Mouse (Mus musculus) cerebellum, postnatal 25 days (tissue): ENCODE results near the gene Bloc1s1.
A peak's percentile ranks its signal among the peaks of the same experiment; 100 is the strongest.

Source experiments
- DNase-seq, 2 experiments: peaks; one replicate each; pipeline ENCODE4 v3.0.0; 2021; ENCODE audit warnings: mixed read lengths in 2 of 2

Gene Bloc1s1

DNA sequence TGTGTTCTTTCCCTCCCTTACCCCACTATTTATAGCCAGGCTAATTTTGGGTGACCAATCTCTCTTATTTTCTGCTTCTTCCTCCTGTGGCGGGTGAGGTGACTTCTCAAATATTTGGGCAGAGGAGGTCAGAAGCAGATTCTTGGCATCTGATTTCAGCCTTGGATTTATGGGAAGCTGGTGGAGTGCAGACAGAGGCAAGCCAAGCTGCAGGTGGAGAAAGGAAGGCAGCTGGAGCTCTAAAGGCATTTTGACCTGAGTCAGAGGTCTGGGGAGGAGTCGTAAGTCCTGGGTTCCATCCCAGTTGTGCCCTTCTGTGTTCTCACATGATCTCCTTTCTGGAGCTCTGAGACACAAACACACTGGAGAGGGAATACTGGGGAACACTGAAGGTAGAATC lies 7.6 kb upstream of the Bloc1s1 start:
- DNase-seq, result peak in 1 of 2 experiments; percentile 4

DNA sequence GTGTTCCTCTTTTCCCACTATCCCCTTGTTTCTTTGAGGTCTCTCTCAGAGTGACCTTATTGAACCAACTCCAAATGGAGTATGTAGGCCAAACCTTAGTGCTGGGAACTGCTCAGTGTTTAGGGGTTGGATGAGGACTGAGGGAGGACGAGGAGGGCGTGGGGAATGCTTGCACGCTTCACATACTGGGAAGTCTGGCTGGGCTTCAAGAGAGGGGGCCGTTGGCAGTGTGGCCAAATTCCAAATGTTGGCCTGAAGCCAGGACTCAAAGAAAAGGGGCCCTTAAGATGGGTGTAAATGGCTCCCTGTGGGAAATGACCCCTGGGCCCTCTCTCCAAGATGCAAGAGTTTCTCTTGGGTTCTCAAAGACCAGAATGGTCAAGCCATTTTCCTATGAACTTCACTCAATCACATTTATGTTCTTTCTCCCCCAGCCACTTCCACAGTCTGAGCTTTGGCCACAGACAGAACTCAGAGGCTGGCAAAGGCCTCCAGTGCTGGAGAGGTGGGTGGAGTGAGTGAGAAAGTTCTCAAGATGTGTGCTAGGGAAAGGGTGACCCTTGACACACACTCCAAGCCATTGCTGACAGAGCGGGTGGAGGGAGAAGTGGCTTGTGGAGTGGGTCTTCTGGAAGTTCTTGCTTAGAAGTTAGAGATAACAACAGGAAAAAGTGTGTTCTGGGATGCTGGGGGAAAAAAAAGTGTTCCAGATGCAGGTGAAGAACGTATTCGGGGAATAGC lies 6.0 kb upstream of the Bloc1s1 start:
- peak; percentile 2 to 20 for DNase-seq

DNA sequence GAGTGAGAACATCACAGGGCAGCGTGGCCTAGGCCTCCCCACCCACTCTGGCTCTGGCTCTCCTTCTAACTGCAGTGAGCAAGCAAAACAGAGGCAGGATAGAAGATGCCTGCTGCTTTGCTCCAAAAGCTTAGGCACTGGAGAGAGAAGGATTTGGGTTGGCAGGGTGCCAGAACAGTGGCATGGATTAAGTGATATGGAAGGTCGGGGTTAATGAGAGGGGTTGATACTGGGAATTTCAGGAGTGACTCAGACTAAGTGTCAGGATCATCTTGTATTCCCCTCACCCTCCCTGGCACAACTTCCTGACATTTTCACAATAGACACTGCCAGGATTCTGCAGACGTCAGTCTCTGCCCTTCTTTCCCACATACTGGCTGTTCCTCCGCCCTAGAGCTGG lies 4.5 kb upstream of the Bloc1s1 start:
- peak in 1 of 2 experiments; percentile 61 for DNase-seq

DNA sequence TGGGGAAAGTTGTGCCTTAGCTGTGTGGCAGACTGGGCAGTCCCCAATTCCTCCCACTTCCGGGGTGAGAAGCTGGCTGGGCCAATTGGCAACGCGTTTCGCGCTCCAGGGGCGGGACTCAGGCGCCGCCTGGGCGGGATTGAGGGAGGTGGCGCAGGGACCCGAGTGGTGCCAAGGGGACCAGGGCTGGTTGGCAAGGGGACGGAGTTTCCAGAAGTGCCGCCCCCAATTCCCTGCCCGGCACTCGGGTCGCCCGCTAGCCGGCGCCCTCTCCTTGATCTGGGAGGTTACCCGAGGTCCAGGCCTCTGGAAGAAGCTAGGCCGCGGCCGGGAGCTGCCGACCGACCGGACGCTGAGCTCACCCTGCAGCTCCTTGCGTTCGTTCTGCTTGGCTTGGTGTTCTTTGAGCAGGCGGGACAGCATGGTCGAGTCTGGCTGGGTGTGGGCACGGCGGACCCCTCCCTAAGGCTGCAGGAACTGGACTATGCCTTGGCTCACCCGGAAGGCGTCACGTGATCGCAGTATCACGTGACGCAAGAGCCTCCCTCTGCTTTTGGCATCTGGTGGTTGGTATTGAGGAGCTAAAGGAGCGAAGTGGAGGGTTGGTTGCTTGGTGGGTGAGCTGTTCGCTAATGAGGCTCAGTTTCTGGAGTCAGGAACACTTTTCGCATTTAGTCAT lies 683 bp downstream of the Bloc1s1 start:
- peak; percentile 94 to 96 for DNase-seq

DNA sequence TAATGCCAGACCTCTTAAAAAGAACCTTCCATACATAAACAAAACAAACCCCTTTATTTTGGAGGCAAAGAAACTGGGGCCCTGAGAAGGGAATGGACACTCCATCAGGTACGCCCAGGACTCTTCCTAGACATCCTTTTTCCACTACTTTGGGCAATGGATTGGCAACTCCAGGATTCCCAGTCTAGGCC lies 1.1 kb downstream of the Bloc1s1 start, which contains the start of gene Rdh5:
Gene Rdh5 (minus strand): TSS at position 67 of the 191 bp plus-strand sequence.
- DNase-seq, result no peak

DNA sequence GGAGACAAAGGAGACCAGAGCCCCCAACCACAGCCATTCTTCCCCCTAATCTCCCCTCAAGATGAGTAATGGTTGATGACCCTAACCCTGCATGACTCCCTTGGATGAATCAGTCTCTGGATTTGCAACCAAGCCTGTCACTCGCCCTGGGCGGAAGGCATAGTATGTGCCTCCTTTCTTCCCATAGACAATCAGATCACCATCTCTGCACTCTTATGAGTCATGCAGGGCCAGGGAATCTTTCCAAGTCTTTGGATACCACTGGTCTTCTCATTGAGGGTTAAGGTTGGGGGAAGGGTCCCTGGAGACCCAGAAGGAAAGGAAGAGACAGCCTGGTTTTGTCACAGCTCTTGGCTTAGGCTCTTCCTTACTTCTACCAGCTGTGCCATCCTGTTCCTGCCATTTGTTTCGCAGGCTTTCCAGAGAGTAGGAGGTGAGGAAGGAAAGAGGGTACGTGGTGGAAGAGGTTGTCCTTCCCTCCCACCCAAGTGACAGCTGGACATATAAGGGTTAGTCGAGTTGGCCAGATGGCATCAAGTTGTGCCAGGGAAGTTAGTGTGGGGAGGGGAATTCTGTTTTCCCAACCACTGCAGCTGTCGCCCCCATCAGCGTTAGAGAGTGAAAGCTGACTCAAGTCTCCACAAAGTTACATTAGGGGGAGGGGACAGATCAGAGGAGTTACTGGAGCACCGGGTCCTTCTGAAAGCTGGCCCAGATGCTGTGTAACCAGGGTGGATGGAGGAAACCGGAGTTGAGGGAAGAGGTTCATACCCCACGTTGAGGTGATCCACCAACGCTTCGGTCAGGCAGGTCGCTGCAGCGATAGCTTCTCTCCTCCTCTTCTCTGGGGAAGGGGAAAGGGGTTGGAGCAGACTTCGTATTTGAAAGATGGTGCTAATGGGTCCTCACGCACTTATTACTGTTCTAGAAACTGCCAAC lies 1.7 kb downstream of the Bloc1s1 start:
- DNase-seq, result no peak

DNA sequence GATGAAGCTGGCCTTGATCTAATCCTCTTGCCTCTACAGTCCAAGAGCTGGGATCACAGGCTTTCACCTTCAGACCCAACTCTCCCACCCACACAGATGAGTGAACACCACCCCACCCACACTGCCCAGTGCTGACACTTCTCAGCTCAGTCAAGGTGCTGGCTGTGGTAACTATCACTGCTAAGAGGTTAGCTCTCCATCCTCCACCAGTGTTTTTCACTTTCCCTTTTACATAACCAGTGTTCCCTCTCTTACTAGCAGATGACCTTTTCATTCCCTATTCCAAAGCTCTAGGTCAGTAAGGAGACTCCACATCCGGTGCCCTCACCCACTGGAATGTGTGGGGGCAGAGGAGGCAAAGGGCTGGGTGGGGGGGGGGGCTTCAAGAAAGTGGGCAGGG lies 2.6 kb downstream of the Bloc1s1 start:
- no peak for DNase-seq

DNA sequence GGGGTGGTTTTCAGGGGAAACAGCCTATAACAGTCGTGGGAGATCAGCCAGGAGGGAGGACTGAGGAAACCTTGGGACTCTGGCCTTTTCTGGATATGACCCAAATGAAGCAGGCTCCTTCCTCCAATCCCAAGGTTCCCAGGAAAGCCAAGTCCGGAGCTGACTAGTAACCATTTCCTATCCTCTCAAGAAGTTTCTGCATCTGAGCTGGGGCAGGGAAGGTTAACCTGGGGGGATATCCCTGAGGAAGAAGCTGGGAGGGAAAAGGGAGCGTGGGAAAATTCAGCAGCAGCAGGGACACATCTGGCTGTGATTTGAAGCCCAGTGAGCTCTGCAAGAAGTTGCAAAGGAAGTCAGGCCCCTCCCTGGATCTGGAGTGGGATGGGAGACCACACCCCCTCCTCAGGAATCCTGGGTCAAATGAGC lies 3.1 kb downstream of the Bloc1s1 start:
- no peak for DNase-seq

DNA sequence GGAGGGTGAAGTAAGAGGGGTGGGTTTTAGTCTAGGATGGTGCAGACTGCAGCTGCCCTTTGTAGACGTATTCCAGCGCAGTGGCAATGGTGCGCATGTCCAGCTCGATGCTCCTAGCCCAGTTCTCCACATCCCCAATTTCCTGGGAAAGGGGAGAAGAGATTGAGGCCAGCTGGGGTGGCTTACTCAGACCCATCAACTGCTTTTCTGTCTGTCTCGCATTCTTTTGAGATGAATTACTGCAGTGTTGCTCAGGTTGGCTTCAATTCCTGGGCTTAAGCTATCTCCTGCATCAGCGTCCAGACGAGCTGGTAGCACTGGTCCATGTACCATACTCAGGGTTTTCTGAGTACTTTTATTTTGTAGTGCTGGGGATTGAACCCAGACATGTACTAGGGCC lies 3.9 kb downstream of the Bloc1s1 start:
- DNase-seq, result no peak

DNA sequence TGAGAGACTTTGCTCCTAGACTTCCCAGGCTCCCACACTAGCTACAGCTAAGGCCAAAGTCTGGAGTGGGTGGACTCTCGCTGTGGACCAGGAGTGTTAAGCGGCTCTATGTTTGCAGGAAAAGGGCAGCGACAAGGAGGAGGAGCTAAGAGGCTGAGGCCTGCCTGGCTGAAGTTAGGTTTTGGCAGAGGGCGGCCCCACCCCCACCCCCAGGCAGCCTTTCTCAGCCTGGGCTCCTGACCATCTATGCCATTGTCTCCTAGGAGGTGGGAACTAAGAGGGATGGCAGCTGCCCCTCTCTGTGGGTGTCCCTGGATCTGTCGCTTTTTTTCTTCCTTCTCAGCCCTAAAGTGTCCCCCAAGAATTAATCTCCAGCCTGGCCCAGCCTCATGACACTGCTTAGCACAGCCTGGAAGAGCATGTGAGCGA lies 4.6 kb downstream of the Bloc1s1 start:
- peak; percentile 68 to 74 for DNase-seq

DNA sequence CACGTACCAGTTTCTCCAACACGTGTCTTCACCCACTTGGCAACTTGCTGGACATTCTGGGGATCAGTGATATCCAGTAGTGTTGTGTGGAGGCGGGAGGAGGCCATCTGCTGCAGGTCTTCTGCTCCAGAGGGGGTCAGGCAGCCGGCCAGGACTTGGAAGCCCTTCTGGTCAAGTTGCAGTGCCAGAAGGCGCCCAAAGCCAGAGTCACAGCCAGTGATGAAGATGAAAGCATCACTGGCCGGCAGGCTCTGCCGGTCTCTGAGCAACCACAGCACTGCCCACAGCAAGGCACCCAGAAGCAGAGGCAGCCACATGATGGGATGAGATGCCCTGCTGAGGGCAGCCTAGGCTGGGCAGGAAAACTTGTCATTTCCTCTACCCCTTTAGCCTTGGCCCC lies 5.6 kb downstream of the Bloc1s1 start:
- DNase-seq, result peak; percentile 98 to 99

DNA sequence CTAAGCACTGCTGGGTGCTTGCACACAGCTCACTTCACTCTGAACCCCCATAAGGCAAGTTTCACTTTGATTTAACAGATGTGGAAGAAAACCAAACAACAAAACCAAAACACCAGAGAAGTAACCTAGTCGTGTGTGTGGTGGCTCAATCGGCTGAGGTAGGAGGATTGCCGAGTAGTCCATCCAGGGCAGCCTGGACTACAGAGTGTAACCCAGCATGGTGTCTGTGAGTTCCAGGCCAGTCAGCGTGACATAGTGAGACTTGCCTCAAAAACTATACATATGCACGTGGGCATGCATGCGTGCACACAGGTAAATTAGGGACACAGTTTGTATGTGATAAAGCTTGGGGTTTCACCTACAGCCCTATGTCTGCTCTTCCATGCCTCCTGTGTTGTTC lies 6.4 kb downstream of the Bloc1s1 start:
- no peak for DNase-seq

DNA sequence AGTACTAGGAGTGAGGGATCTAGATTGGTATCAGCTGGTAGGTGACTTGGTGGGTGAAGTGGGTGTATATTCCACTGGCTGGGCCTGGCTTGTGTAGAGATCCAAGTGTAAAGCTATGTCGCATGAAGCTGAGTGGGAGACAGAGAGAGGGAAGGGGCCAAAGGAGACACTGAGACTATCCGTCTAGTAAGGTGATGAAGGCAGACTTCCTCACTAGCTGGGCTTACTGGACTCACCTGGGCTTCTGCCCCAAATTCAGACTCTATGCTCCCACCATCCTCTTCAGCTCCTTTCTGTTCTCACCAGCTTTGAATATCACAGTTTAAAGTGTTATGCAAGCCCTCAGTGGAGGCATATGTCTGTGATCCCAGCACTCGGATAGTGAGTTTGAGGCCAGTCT lies 7.2 kb downstream of the Bloc1s1 start:
- DNase-seq, result no peak

DNA sequence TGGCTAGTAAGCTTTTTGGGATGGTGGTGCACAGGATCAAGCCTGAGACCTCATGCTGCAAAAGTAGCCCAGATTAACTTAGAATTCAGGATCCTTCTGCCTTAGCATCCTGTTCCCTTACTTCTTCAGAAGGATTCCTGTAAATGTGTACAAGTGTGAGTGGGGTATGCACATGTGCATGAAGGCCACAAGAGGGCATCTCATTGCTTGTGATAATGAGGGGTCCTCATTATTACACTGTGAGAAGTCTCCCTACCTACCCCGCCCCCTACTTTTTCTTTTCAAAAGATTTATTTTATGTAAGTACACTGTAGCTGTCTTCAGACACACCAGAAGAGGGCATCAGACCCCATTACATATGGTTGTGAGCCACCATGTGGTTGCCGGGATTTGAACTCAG lies 8.3 kb downstream of the Bloc1s1 start:
- DNase-seq, result no peak

DNA sequence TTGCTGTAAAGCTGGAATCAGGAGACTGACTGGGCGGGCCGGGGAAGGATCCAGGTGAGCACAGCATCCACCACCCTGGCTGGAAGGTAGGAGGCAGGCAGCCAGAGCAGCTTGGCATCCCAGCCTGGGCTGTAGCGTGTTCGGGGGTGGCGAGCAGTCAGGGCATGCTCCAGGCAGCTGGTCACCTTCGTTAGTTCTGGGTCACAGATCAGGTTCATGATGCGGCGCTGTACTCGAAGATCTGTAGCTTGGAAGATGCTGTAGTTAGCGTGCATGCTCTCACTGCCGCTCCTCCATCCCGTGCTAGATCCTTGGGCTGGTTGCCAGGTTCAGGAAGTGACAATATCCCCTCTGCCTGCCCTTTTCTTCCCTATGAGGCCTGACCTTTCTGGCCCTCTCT lies 10.1 kb downstream of the Bloc1s1 start:
- DNase-seq, result peak in 1 of 2 experiments; percentile 50

DNA sequence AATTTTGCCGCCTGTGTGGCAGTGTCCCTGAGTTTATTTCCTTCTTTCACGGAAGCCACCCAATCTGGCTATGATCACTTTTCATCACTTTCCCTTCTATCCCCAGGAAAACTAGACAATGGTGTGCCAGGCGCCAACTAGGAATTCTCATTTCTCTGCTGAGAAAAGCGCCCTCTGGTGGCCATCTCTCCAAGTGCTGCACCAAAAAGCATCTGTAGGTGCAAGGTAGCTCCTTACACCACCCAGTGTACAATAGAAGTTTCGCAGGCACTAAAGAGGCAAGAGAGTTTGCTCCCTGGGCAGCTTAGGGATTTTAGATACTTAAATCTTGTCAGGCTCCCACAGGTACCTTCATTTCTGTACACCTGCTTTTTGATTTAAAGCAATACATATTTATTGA lies 10.6 kb downstream of the Bloc1s1 start:
- DNase-seq, result peak; percentile 97

DNA sequence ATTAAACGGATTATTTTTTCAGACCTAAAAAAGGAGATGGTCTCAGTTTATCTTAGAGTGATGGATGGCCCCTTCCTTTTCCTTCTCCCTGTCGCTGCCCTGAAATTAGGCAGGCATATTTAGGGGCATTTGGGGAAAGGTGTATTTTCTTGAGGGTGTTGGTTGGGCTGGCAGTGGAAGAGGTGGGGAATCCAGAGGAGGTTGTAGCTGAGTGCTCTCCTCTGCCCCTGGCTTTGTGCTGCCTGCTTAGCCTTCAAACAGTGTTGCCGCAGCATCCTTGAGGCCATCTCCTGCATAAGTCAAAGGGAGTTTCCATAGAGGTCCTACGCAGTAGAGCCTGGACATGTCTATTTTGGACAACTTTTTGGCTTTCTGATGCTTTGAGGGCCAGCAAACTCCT lies 11.0 kb downstream of the Bloc1s1 start:
- DNase-seq, result no peak

DNA sequence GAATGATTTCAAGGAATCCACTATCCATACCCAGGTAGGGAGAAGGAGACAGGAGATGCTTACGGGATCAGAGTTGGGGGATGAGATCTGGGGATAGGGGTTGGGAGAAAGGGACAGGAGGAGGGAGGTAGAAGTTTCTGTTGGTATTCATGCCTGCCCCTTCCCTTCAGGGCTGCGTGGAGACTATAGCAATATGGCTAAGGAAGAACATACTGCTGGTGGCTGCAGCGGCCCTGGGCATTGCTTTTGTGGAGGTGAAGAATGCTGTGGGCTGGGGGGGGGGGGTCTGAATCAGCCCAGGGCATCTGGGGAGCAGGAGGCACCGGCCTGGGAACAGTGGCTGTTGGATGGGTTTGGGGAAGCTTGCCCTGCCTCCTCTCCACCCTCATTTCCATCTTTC lies 11.6 kb downstream of the Bloc1s1 start:
- no peak for DNase-seq

DNA sequence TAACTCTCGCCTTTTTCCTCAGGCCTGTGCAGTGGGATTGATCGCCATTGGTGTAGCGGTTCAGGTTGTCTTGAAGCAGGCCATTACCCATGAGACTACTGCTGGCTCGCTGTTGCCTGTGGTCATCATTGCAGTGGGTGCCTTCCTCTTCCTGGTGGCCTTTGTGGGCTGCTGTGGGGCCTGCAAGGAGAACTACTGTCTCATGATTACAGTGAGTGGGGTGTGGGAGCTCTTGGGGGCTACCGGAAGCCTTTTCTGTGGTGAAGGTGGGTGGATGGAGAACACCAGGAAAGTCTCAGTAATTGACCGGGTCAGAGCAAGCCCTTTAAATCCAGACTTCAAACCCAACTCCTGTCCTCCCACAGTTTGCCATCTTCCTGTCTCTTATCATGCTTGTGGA lies 12.4 kb downstream of the Bloc1s1 start:
- no peak for DNase-seq

DNA sequence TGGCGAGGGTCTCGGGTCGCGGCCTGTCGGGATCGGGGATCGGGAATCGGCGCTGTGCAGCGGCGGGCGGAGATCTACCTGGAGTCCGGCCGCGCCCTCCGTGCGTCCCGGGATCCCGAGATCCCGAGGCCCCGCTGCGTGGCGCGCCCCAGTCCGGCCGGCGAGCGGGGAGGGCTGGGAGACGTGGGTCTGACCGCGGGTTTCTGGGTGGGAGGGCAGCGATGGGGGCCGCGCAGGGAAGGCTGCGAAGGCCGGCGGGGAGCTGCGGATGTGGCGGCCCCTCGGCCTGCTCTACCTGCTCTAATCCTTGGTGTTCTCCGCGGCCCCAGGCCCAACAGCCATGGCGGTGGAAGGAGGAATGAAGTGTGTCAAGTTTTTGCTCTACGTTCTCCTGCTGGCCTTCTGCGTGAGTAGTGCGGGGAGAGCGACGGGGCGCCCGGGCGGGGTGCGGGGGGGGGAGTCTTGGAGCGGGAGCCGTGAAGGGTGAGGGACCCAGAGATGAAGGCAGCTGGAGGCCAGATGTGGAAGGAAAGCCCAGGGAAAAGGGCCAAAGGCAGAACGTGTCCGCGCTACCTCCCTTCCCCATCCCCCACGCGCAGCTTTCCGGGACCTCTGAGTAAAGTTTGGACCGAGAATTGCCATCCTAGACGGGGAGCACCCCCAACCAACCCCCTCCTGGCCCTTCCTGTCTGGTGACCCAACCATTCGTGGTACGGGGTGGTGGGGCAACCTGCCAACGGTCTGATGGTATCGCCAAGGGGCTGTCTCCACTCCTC lies 13.6 kb downstream of the Bloc1s1 start:
- DNase-seq, result peak in 1 of 2 experiments; percentile 58

DNA sequence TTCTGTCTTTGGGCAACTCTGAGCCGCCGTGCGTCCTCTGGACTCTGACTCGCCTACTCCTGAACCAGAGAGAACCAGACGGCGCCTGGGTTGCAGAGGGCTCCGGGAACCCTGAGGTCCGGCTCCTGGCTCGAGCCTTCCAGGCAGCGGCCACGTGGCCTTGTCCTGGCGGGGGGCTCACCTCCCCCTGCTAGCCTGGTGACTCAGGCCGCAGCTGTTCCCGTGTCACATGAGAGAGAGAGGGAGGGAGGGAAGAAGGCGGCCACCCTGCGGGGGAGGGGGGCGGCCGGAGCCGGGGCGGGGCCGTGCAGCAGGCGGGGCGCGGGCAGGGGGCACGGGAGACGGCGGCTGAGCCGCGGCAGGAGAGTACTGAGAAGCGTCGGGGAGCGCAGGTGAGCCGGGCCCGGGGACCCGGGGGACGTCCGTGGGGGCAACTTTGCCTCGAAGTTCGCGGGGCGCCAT lies 14.2 kb downstream of the Bloc1s1 start:
- peak; percentile 62 to 81 for DNase-seq

DNA sequence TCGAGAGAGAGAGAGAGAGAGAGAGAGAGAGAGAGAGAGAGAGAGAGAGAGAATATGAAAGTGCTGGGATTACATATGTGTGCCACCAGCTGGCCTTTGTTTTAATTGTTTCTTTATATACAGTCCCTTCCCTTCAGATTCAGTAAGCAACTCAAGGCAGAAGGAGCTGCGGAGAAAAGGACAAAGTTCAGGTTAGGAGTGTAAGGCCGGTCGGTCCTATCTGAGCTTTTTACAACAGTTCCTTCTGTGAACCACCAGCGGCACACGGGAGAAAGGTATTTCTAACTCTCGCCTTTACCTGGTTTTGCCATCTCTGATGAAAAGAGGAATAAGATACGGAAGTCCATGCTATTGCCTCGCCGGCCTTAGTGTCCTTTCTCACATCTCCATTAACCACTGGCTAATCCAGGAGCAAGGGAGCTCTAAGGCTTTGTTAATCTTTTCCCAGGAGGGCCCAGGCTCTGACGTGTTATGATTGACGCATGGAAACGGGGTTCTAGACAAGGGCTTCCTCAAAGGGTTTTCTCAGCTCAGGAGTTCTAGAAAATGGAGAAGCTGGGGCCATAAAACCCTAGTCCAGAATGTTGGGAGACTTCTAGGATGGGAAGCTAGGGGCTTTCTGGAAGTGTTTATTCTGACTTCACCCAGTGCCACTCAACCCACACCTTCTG lies 14.9 kb downstream of the Bloc1s1 start:
- DNase-seq, result no peak
